Mouse (Mus musculus) lung, embryonic 15.5 days (tissue): ENCODE results near the gene Nt5m. TPM values are rescaled to one million over a fixed set of nuclear protein-coding genes. Genes with fewer than 3 reads are reported as not detected.
"Not testable (repeated sequence)": the region's sequence is repeated elsewhere in the genome, so short reads cannot be mapped to it uniquely, and the experiment has no call there.

Experiments used
- ATAC-seq: fragments of 200-750 bp; cut with Nextera tagmentation; 2 replicates; pipeline ENCODE4 v1.8.0; 2017; ENCODE audit warnings: moderate number of reproducible peaks, borderline replicate concordance; ENCODE audit not compliant: low FRiP score, low TSS enrichment; ENCODE audit errors: extremely low read depth
- H3K27ac ChIP-seq: fragments of 300-500 bp; sonication (generic); 2 replicates; pipeline ENCODE4 v1.5.1; 2015; ENCODE audit warnings: moderate library complexity, mild to moderate bottlenecking, inconsistent platforms
- H3K27me3 ChIP-seq: fragments of 300-500 bp; sonication (generic); 2 replicates; pipeline ENCODE4 v1.6.1; 2015; ENCODE audit warnings: inconsistent platforms
- H3K36me3 ChIP-seq: fragments of 300-500 bp; sonication (generic); 2 replicates; pipeline ENCODE4 v1.6.1; 2015; ENCODE audit warnings: inconsistent platforms
- H3K4me1 ChIP-seq: fragments of 300-500 bp; sonication (generic); 2 replicates; pipeline ENCODE4 v1.6.1; 2015; ENCODE audit warnings: inconsistent platforms
- H3K4me2 ChIP-seq: fragments of 300-500 bp; sonication (generic); 2 replicates; pipeline ENCODE4 v1.6.1; 2015; ENCODE audit warnings: inconsistent platforms, mild to moderate bottlenecking, moderate library complexity
- H3K4me3 ChIP-seq: fragments of 300-500 bp; sonication (generic); 2 replicates; pipeline ENCODE4 v1.5.1; 2015; ENCODE audit warnings: mild to moderate bottlenecking, inconsistent platforms
- H3K9ac ChIP-seq: fragments of 300-500 bp; sonication (generic); 2 replicates; pipeline ENCODE4 v1.6.1; 2015; ENCODE audit warnings: inconsistent platforms
- H3K9me3 ChIP-seq: fragments of 300-500 bp; sonication (generic); 2 replicates; pipeline ENCODE4 v1.6.1; 2016; ENCODE audit warnings: inconsistent platforms
- WGBS: fragments of 180-500 bp; shearing (Covaris S2); methylation state at CpG from one replicate; pipeline ENCODE4 v1.1.7; 2015; 5-methylcytosine and 5-hydroxymethylcytosine counted together
- polyA plus RNA-seq: library from polyadenylated mRNA; unstranded; fragments of >200 nt; fragmentation: Nextera tagmentation; extraction: Ambion mirVana; gene quantifications from 2 replicates; pipeline ENCODE4 v1.2.1, GENCODE M21; 2015

Gene Nt5m
- polyA plus RNA-seq, 1 experiment from 2014 or later, result 37.6 TPM

DNA sequence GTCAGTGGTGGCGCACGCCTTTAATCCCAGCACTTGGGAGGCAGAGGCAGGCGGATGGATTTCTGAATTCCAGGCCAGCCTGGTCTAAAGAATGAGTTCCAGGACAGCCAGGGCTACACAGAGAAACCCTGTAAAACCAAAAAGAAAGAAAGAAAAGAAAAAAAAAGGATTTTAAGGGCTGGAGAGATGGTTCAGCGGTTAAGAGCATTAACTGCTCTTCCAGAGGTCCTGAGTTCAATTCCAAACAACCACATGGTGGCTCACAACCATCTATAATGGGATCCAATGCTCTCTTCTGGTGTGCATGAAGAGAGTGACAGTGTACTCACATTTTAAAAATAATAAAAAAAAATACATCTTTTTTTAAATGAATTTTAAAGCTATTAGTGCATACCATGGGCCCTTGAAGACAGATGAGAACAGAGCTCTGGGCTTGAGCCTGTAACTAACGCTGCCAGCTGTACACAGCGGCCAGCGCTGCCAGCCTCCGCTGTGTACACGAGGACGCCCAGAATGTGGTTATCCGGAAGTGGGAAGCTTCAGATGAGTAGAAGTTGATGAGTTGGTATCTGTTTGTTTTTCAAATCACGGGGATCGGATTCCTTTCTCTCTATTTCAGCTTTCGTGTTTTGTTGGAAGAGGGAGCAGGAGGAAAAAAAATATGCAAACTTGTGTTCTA lies 28.6 kb upstream of the Nt5m start:
- H3K27me3 ChIP-seq, result no peaks in the 10 kb centered on the region
- peak overlapping the region; percentile 99 for H3K27ac ChIP-seq
- peaks cover 18% of the 10 kb centered on the region for H3K4me1 ChIP-seq
- peak overlapping the region; percentile 91 for H3K4me3 ChIP-seq
- no peaks in the 10 kb centered on the region for H3K9me3 ChIP-seq
- ATAC-seq, result no peak
- H3K4me2 ChIP-seq, result peak overlapping the region; percentile 92
- WGBS, result 46% methylated on average over 14 of the region's 14 CpGs
- peaks cover 17% of the 10 kb centered on the region for H3K36me3 ChIP-seq
- peak overlapping the region; percentile 97 for H3K9ac ChIP-seq

DNA sequence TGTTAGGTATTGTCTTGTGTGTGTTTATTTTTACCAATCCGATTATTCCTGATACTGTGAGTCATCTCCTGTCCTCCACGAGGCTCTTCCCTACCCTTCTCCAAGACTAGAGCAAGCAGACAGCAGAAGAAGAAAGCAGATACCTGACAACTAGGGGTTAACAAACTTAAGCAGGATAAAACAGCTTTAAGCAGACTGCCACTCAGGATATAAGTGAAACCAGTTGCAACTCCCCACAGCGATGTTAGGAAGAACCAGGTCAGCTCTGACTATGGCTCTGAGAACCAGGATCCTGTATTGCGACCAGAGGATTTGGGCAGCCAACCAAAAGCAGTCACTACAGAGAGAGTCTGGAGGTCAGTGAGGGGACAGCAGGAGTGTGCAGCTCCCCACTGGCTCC lies 28.0 kb upstream of the Nt5m start:
- Histone ChIP-seq H3K4me1 (peaks cover 18% of the 10 kb centered on the region), H3K27ac (no peak overlapping the region), H3K36me3 (peaks cover 22% of the 10 kb centered on the region), H3K27me3 (no peaks in the 10 kb centered on the region), H3K9ac (no peak overlapping the region), H3K9me3 (no peaks in the 10 kb centered on the region), H3K4me2 (no peak overlapping the region), H3K4me3 (no peak overlapping the region)
- WGBS, result 44% methylated on average over 4 of the region's 4 CpGs
- ATAC-seq, result no peak

- no peaks in the 10 kb centered on the region for H3K27me3 ChIP-seq
- WGBS, result 62% methylated on average over 3 of the region's 3 CpGs
- peaks cover 26% of the 10 kb centered on the region for H3K36me3 ChIP-seq
- no peak overlapping the region for H3K4me2 ChIP-seq
- no peak overlapping the region for H3K9ac ChIP-seq
- H3K27ac ChIP-seq, result no peak overlapping the region
- H3K9me3 ChIP-seq, result no peaks in the 10 kb centered on the region
- peaks cover 15% of the 10 kb centered on the region for H3K4me1 ChIP-seq
- no peak overlapping the region for H3K4me3 ChIP-seq
- no peak for ATAC-seq
Measured at GRCm38 (mm10) chr11:59813276-59813675, 26.0 kb upstream of the Nt5m start.

DNA sequence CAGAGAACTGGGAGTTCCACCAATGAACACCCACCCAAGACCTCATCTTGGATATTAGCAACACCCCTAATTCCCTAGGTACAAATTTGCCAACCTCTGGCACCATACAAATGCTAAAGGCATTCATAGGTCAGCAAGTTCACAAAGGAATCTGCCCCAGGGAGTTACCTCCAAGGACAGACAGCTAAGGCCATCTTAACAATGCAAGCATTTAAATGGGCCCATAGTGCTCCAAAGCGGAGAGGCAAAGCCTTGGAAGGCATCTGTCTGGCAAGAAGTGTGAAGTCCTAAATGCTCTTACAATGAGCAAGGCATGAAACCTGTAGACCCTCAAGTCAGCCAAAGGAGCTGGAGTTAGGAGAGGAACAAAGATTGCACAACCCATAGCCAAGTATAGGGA lies 24.9 kb upstream of the Nt5m start:
- peaks cover 5% of the 10 kb centered on the region; the same call in 1 of the 2 replicates for H3K4me1 ChIP-seq
- no peak overlapping the region for H3K27ac ChIP-seq

GRCm38 (mm10) chr11:59814936-59815335 lies 24.3 kb upstream of the Nt5m start:
- Histone ChIP-seq H3K4me2 (no peak overlapping the region), H3K36me3 (peaks cover 43% of the 10 kb centered on the region), H3K9me3 (no peaks in the 10 kb centered on the region), H3K4me3 (no peak overlapping the region), H3K27me3 (no peaks in the 10 kb centered on the region), H3K27ac (no peak overlapping the region), H3K4me1 (peaks cover 5% of the 10 kb centered on the region; the same call in 1 of the 2 replicates), H3K9ac (no peak overlapping the region)
- WGBS, result 84% methylated on average over 6 of the region's 6 CpGs
- no peak for ATAC-seq

More for the DNA sequence above, 24.9 kb upstream of the Nt5m start:
- H3K27me3 ChIP-seq, result no peaks in the 10 kb centered on the region
- H3K4me3 ChIP-seq, result no peak overlapping the region
- no peaks in the 10 kb centered on the region for H3K9me3 ChIP-seq
- no peak overlapping the region for H3K4me2 ChIP-seq
- 93% methylated on average over 1 of the region's 1 CpGs for WGBS
- H3K9ac ChIP-seq, result no peak overlapping the region
- H3K36me3 ChIP-seq, result peaks cover 36% of the 10 kb centered on the region
- ATAC-seq, result no peak

GRCm38 (mm10) chr11:59815482-59816065 lies 23.7 kb upstream of the Nt5m start:
- Histone ChIP-seq H3K27me3 (no peaks in the 10 kb centered on the region), H3K9me3 (no peaks in the 10 kb centered on the region), H3K36me3 (peaks cover 48% of the 10 kb centered on the region), H3K4me2 (no peak overlapping the region), H3K27ac (no peak overlapping the region), H3K9ac (no peak overlapping the region), H3K4me3 (no peak overlapping the region), H3K4me1 (peaks cover 4% of the 10 kb centered on the region; the same call in 1 of the 2 replicates)
- 80% methylated on average over 6 of the region's 6 CpGs for WGBS
- ATAC-seq, result no peak

- Histone ChIP-seq H3K9ac (no peak overlapping the region), H3K27me3 (no peaks in the 10 kb centered on the region), H3K4me2 (no peak overlapping the region), H3K36me3 (peaks cover 67% of the 10 kb centered on the region), H3K9me3 (no peaks in the 10 kb centered on the region), H3K27ac (no peak overlapping the region), H3K4me1 (no peaks in the 10 kb centered on the region), H3K4me3 (no peak overlapping the region)
- WGBS, result 92% methylated on average over 3 of the region's 3 CpGs
- no peak for ATAC-seq
Measured at GRCm38 (mm10) chr11:59817916-59818315, 21.3 kb upstream of the Nt5m start.

DNA sequence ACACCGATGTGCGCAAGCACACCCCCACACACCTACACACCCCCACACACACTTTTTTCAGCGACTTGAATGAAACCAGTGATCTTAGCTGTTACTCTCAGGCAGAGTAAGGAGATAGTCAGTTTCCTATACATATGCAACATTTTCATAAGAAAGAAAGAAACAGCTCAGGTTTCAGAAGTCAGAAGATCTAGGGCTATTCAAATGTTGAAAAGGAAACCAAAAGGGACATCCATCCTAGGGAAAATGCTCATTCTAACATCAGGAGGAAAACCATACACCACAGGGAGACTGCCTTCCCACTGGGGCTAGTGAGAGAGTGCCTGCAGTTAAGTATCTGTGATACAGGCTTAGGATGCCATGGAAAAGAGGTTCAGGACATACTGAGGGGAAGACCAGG lies 17.6 kb upstream of the Nt5m start:
- Histone ChIP-seq H3K4me3 (no peak overlapping the region), H3K9ac (no peak overlapping the region), H3K36me3 (peaks cover 95% of the 10 kb centered on the region), H3K9me3 (no peaks in the 10 kb centered on the region), H3K4me2 (no peak overlapping the region), H3K27ac (no peak overlapping the region), H3K27me3 (no peaks in the 10 kb centered on the region), H3K4me1 (no peaks in the 10 kb centered on the region)
- WGBS, result 87% methylated on average over 3 of the region's 3 CpGs
- ATAC-seq, result no peak

DNA sequence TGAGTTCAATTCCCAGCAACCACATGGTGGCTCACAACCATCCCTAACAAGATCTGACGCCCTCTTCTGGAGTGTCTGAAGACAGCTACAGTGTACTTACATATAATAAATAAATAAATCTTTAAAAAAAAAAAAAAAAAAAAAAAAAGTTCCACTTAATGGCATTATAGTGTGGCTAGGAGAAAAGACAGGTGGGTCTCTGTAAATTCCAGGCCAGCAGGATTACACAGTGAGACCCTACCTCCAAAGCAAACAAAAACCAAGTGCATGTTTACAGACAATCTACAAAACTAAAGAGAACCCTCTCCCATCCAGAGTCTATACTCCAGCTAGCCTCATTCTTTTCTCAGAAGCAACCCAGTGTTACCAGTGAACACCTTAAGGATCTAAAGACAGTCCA lies 1.5 kb upstream of the Nt5m start:
- not testable (repeated sequence) for H3K27me3 ChIP-seq, H3K9ac ChIP-seq

GRCm38 (mm10) chr11:59838426-59838825 lies 821 bp upstream of the Nt5m start:
- Histone ChIP-seq H3K9me3 (no peaks in the 10 kb centered on the region), H3K27ac (no peak overlapping the region), H3K36me3 (peaks cover 33% of the 10 kb centered on the region), H3K4me2 (peak overlapping the region; percentile 70), H3K9ac (peak overlapping the region; percentile 96), H3K4me3 (peak overlapping the region; percentile 100), H3K27me3 (no peaks in the 10 kb centered on the region), H3K4me1 (peaks cover 20% of the 10 kb centered on the region)
- 57% methylated on average over 4 of the region's 4 CpGs for WGBS
- ATAC-seq, result no peak

More for the DNA sequence above, 1.5 kb upstream of the Nt5m start:
- not testable (repeated sequence) for H3K9me3 ChIP-seq, ATAC-seq, H3K27ac ChIP-seq
- H3K4me3 ChIP-seq, result peak overlapping the region; percentile 100
- peaks cover 20% of the 10 kb centered on the region for H3K4me1 ChIP-seq
- peaks cover 39% of the 10 kb centered on the region for H3K36me3 ChIP-seq
- no CpG with 5 or more reads among the region's 1 CpGs for WGBS
- peak overlapping the region; percentile 70 for H3K4me2 ChIP-seq

DNA sequence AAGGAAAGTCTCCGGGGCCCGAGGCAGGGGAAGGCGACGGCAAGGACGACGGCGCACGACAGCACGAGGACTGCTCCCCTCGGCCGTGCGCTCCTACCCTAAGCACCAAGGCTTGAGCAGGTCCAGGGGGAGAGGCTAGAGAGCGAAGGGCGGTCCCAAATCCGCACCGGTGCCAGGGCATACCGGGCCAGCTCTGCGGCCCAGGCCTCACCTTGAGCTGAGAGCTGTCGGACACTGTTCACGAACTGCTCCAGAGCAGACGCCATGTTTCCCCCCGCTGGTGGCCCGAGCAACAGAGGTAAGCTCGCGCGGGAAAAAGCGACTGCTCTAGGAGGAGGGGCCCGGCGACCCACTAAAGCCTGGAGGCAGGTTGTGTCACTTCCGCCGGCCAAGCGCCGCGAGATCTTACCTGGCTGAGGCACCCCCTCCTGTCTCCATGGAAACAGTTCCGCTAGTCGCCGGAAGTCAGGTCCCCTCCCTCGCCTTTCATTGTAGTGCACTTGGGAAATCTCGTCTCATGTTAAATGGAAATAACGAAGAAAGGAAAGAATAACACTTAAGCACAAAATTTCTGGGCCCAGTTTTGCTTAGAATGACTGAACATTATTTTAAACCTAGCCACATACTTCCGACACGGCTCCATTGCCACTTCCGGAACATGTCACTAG lies 346 bp downstream of the Nt5m start, which contains the start of gene Cops3:
Gene Cops3, minus strand, starts transcription at position 380 of the 668 bp plus-strand sequence.
- under 1% methylated on average over 42 of the region's 43 CpGs for WGBS
- ATAC-seq, result peak; percentile 95
- peak within 1 kb of the TSS; percentile 99 for H3K27ac ChIP-seq

DNA sequence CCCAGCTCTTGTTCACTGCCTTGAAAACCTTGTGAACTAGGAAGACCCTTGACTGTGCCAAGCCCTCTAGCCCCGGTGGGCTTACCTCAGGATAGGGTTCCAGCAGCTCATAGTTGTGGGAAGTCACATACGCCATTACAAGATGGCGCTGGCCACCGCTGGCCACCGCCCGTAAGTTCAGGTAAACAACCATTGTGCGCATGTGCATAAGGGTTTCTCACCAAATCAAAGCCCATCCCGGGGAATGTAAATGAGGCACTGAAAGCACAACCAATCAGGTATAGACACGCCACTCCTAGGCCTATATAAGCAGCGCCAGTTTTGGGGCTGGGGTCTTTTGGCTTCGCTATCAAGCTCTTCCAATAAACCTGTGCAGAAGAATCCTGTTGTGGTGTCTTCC lies 7.1 kb downstream of the Nt5m start:
- Histone ChIP-seq H3K9ac (no peak overlapping the region), H3K9me3 (no peaks in the 10 kb centered on the region), H3K27me3 (no peaks in the 10 kb centered on the region), H3K4me2 (no peak overlapping the region), H3K4me1 (peaks cover 17% of the 10 kb centered on the region; the same call in 1 of the 2 replicates), H3K27ac (no peak overlapping the region), H3K4me3 (no peak overlapping the region), H3K36me3 (peaks cover 3% of the 10 kb centered on the region; the same call in 1 of the 2 replicates)
- 95% methylated on average over 11 of the region's 11 CpGs for WGBS
- no peak for ATAC-seq

More for the DNA sequence above, 346 bp downstream of the Nt5m start, which contains the start of gene Cops3:
- Histone ChIP-seq H3K4me1 (peaks cover 20% of the 10 kb centered on the region), H3K9me3 (no peaks in the 10 kb centered on the region), H3K4me2 (peak within 1 kb of the TSS; percentile 70), H3K36me3 (peaks cover 22% of the 10 kb centered on the region), H3K27me3 (no peaks in the 10 kb centered on the region), H3K9ac (peak within 1 kb of the TSS; percentile 96), H3K4me3 (peak within 1 kb of the TSS; percentile 100)
